Mouse (Mus musculus) lung, embryonic 15.5 days (tissue): ENCODE results near the gene Msrb3. TPM values are rescaled to one million over a fixed set of nuclear protein-coding genes. Genes with fewer than 3 reads are reported as not detected.

Experiments used
- polyA plus RNA-seq: library from polyadenylated mRNA; unstranded; fragments of >200 nt; fragmentation: Nextera tagmentation; extraction: Ambion mirVana; gene quantifications from 2 replicates; pipeline ENCODE4 v1.2.1, GENCODE M21; 2015

The Msrb3 gene
- polyA plus RNA-seq, 1 experiment from 2014 or later: 15.8 TPM

Other genes with a start within 250 kb of the Msrb3 start
- 2.6 and 2.8 TPM in 2 replicates for gene Lemd3, start 80.2 kb upstream of the Msrb3 start, polyA plus RNA-seq
- 15.7 and 16.4 TPM in 2 replicates for gene Wif1, start 134.9 kb upstream of the Msrb3 start, polyA plus RNA-seq